Mouse (Mus musculus): ENCODE data around the gene Rnf2. TPM values are rescaled to one million over a fixed set of nuclear protein-coding genes. Genes with fewer than 3 reads are reported as not detected.
A peak's percentile ranks its signal among the peaks of the same experiment; 100 is the strongest.

Gene Rnf2
- polyA plus RNA-seq, 1 experiment from 2014 or later, result 124 TPM

DNA sequence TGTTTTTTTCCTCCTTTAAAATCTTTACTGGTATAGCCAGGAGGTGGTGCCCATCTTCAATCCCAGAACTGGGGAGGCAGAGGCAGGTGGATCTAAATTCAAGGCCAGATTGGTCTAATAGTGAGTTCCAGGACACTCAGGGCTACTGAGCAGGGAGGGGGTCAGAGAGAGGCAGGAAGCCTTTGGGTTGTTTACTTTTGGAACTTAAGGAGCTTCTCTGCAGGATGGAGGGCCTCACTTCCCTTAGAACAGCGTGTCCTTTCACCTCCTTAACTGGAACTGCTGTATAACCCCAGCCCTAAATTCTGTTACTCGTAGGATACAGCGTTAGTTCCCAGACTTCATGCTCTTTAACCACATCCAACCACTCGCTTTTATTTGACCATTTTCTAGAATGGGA is 10.1 kb upstream of the Rnf2 start:
- Histone ChIP-seq H3K36me3 (no peaks in the 10 kb centered on the region), H3K9me3 (no peaks in the 10 kb centered on the region), H3K9ac (replicated peaks) (no peak overlapping the region), H3K27ac (no peak overlapping the region), H3K4me2 (no peak overlapping the region), H3K4me3 (replicated peaks) (no peak overlapping the region), H3K4me1 (replicated peaks) (no peaks in the 10 kb centered on the region), H3K27me3 (no peaks in the 10 kb centered on the region)
- 57% methylated on average over 4 of the region's 4 CpGs for WGBS
- no peak for ATAC-seq (ENCODE audit: insufficient number of reproducible peaks, insufficient read depth, low FRiP score, low TSS enrichment, low read depth)

DNA sequence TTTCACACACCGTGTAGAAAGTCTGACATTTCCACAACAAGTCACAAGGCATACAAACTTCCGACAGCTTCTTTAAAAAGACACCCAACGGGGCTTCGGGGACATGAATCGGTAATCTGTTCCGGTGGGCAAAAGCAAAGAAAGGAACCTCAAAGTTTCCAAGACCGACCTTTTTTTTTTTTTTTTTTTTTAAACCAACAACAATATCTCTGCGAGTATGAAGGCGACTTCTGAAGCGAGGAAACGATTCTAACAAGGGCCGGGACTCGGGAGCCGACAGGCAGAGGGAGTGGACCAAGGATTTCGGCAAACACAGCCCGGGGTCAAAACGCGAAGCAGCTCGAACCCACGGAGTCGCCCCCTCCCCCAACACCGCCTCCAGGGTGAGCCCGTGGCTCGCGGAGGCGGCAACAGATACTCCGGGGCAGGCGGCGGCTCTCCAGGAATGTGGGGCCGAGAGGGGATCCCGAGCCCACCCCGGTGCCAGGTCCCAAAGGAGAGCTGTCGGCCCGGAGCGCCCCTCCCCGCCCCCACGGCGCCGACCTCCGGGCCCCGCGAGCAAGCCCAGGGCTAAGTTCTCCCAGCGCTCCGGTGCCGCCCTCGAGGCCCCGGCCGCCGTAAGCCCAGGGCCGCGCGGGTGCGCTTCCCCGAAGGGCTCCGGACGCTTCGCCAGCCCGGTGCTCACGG is 797 bp downstream of the Rnf2 start:
- Histone ChIP-seq H3K9ac (replicated peaks) (peak overlapping the region; percentile 99), H3K27me3 (no peaks in the 10 kb centered on the region), H3K4me3 (replicated peaks) (peak overlapping the region; percentile 95), H3K4me2 (peak overlapping the region; percentile 57), H3K9me3 (no peaks in the 10 kb centered on the region), H3K36me3 (no peaks in the 10 kb centered on the region), H3K4me1 (replicated peaks) (peaks cover 20% of the 10 kb centered on the region), H3K27ac (peak overlapping the region; percentile 99)
- under 1% methylated on average over 54 of the region's 59 CpGs for WGBS
- ATAC-seq (ENCODE audit: insufficient number of reproducible peaks, insufficient read depth, low FRiP score, low TSS enrichment, low read depth), result peak; percentile 39

DNA sequence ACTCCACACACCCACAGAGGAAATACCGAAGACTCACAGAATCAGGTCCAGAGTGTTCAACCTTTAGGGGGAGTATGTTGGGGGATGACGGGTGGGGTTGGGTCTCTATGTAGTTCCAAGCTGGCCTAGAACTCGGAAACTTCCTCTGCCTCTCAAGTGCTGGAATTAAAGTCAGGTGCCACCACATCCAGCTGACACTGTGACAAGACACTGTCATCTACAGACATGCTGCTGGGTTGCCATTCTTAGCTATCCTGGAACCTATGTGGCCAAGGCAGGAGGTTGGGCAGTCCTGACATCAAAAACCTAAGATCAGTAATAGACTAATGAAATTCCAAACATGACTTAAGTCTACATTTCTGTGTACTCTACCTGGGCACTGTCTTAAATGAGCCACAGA is 2.4 kb downstream of the Rnf2 start:
- no peak overlapping the region for H3K4me3 ChIP-seq (replicated peaks)
- H3K27ac ChIP-seq, result no peak overlapping the region
- H3K36me3 ChIP-seq, result no peaks in the 10 kb centered on the region
- no peak for ATAC-seq (ENCODE audit: insufficient number of reproducible peaks, insufficient read depth, low FRiP score, low TSS enrichment, low read depth)
- no peak overlapping the region for H3K9ac ChIP-seq (replicated peaks)
- 0 out of 2 replicates have a peak overlapping the region, but pooled peaks have one; percentile 57 for H3K4me2 ChIP-seq
- WGBS, result 81% methylated on average over 3 of the region's 3 CpGs
- peaks cover 24% of the 10 kb centered on the region for H3K4me1 ChIP-seq (replicated peaks)
- H3K9me3 ChIP-seq, result no peaks in the 10 kb centered on the region
- no peaks in the 10 kb centered on the region for H3K27me3 ChIP-seq

DNA sequence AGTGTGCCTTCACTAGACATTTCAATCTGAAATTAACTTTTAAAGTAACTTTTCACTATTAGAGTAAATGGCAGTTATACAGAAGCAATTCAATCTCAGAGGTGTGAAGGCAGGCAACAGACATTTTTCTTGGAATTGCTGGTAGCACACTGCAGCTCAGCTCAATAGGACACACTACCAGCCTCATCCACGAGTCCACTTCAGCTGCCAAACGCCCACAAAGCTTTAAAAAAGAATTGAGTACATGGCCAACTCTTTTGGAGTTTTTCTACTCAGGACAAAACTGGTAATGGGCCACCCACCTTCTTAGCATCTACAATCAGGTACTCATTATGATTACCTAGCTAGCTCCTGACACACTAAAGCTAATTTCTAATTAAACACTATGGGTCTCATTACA is 2.8 kb downstream of the Rnf2 start:
- Histone ChIP-seq H3K9ac (replicated peaks) (no peak overlapping the region), H3K27ac (no peak overlapping the region), H3K27me3 (no peaks in the 10 kb centered on the region), H3K9me3 (no peaks in the 10 kb centered on the region), H3K4me2 (no peak overlapping the region), H3K4me3 (replicated peaks) (no peak overlapping the region), H3K4me1 (replicated peaks) (peaks cover 28% of the 10 kb centered on the region), H3K36me3 (no peaks in the 10 kb centered on the region)
- ATAC-seq (ENCODE audit: insufficient number of reproducible peaks, insufficient read depth, low FRiP score, low TSS enrichment, low read depth), result no peak
- WGBS, result 83% methylated on average over 2 of the region's 2 CpGs

DNA sequence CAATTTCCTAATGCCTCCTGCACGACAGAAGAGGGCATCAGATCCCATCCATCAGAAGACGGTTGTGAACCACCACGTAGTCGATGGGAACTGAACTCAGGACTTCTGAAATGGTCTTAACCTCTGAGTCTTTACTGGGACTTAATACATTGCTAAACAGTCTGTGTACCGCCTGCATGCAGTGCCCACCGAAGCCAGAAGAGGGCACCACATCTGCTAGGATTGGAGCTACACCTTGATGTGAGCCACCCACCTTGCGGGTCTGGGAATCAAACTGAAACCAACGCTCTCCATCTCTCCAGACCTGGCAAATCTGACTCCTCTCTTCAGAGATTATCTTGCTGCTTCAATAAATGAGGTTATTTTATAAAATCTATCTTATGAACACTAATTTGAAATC is 3.7 kb downstream of the Rnf2 start:
- peaks cover 28% of the 10 kb centered on the region for H3K4me1 ChIP-seq (replicated peaks)
- no peak overlapping the region for H3K4me3 ChIP-seq (replicated peaks)
- H3K36me3 ChIP-seq, result no peaks in the 10 kb centered on the region
- no peak overlapping the region for H3K27ac ChIP-seq
- no peak overlapping the region for H3K4me2 ChIP-seq
- WGBS, result 88% methylated on average over 8 of the region's 8 CpGs
- no peak overlapping the region for H3K9ac ChIP-seq (replicated peaks)
- no peaks in the 10 kb centered on the region for H3K9me3 ChIP-seq
- no peak for ATAC-seq (ENCODE audit: insufficient number of reproducible peaks, insufficient read depth, low FRiP score, low TSS enrichment, low read depth)
- H3K27me3 ChIP-seq, result no peaks in the 10 kb centered on the region

DNA sequence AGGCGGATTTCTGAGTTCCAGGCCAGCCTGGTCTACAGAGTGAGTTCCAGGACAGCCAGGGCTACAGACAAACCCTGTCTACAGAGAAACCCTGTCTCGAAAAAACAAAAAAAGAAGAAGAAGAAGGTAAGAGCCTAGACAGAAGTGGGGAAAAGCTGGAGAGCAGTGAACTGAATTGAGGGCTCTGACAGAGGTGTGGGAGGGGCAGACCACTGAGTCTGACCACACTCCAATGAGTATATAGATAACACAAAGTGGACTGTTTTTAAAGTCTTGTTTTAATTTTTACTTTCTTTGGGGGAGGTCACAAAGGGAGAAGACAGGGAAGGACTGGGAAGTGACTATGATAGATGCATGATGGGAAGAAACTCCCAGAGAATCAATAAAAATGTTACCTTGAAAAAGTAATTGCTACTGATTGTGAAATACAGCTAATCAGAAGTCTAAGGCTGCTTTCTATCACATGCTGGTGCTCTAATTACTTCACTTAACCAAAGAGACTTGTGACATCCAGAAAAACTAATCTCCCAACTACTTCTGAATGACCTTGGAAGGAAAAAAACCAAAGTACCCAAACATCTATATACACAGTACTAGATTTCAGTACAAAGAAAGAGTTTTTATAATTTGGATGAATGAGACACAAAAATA is 5.0 kb downstream of the Rnf2 start:
- H3K4me2 ChIP-seq, result no peak overlapping the region
- H3K27ac ChIP-seq, result no peak overlapping the region
- no peak overlapping the region for H3K4me3 ChIP-seq (replicated peaks)
- H3K4me1 ChIP-seq (replicated peaks), result peaks cover 31% of the 10 kb centered on the region
- WGBS, result 94% methylated on average over 2 of the region's 2 CpGs
- ATAC-seq (ENCODE audit: insufficient number of reproducible peaks, insufficient read depth, low FRiP score, low TSS enrichment, low read depth), result no peak
- no peaks in the 10 kb centered on the region for H3K9me3 ChIP-seq
- H3K27me3 ChIP-seq, result no peaks in the 10 kb centered on the region
- H3K9ac ChIP-seq (replicated peaks), result no peak overlapping the region
- H3K36me3 ChIP-seq, result no peaks in the 10 kb centered on the region

DNA sequence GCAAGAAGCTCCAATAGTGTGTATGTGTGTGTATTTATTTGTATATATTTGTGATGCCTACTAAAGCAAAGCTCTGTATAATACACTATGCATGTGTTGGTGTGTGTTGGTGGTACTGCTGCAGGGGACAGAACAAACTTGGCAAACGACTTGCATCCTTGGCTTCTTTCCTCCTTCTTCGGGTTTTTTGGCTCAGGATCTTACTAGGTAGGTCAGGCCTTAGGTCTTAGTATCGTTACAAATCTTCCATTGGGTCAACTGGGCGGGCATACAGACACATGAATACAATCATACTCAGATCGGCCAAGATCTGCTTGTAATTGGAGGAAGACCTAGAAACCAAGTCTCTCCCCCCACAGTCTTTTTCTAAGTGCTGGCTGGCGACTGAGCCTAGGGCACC is 6.0 kb downstream of the Rnf2 start:
- H3K4me1 ChIP-seq (replicated peaks), result peaks cover 31% of the 10 kb centered on the region
- no peaks in the 10 kb centered on the region for H3K36me3 ChIP-seq
- H3K4me3 ChIP-seq (replicated peaks), result no peak overlapping the region
- H3K27me3 ChIP-seq, result no peaks in the 10 kb centered on the region
- no peak for ATAC-seq (ENCODE audit: insufficient number of reproducible peaks, insufficient read depth, low FRiP score, low TSS enrichment, low read depth)
- H3K9me3 ChIP-seq, result no peaks in the 10 kb centered on the region
- no peak overlapping the region for H3K27ac ChIP-seq
- WGBS, result 82% methylated on average over 6 of the region's 6 CpGs
- H3K9ac ChIP-seq (replicated peaks), result no peak overlapping the region
- no peak overlapping the region for H3K4me2 ChIP-seq

DNA sequence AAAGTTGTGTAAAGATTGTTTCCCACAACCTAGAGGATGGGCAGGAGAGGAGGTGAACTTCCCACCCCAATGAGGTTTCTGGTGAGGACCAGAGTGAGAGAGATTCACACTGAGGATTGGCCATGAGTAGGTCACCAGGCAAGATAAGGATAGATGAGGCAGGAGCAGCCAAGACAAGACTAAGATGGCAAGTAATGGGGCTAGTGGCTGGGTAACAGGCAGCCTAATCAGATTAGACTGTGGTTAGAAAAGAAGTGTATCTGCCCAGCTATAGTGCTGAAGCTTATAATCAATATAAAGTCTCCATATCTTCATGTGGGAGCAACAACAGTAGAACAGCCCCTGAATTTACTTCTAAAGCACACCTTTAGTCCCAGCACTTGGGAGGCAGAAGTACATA is 6.9 kb downstream of the Rnf2 start:
- no peaks in the 10 kb centered on the region for H3K36me3 ChIP-seq
- H3K27ac ChIP-seq, result no peak overlapping the region
- H3K9me3 ChIP-seq, result no peaks in the 10 kb centered on the region
- H3K4me1 ChIP-seq (replicated peaks), result peaks cover 30% of the 10 kb centered on the region
- no peak overlapping the region for H3K4me2 ChIP-seq
- ATAC-seq (ENCODE audit: insufficient number of reproducible peaks, insufficient read depth, low FRiP score, low TSS enrichment, low read depth), result no peak
- H3K27me3 ChIP-seq, result no peaks in the 10 kb centered on the region
- no peak overlapping the region for H3K9ac ChIP-seq (replicated peaks)
- no peak overlapping the region for H3K4me3 ChIP-seq (replicated peaks)

DNA sequence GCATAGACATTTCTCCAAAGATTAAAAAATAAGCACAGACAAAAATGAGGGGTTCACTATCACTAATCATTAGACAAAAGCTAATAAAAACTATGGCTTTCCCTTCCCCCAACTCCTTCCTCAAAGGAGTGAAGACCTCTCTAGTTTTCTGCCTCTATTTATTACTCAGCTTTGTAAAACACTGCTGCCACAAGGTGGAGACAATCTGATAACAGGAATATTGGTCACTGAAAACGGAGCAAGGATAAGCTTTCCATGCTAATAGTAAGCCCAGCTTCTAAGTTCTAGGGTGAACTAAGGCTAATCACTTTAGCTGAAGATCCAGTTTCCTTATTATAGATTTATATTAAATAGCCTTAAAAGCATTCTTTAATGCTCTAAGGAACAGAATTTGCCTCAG is 8.3 kb downstream of the Rnf2 start:
- H3K4me2 ChIP-seq, result no peak overlapping the region
- 50% methylated on average over 1 of the region's 1 CpGs for WGBS
- no peak overlapping the region for H3K4me3 ChIP-seq (replicated peaks)

DNA sequence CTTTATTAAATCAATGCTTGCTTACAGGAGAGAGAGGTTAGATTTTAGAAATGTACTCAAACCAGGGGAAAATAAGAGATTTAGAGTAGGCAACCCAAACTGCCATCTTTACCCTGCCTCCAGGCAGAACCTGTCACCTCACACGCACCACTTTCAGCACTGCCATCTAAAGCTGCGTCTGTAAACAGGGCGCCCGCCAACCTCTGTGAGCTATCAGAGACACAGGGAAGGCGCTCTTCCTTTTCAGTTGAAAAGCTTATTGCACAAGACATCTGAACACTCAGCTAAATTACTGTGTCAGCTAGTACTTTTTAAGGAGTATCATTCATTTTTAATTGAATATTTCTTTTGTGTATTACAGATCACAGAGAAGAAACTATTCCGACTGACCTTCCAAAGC is 10.9 kb downstream of the Rnf2 start:
- Histone ChIP-seq H3K4me3 (replicated peaks) (no peak overlapping the region), H3K27me3 (no peaks in the 10 kb centered on the region), H3K4me1 (replicated peaks) (peaks cover 9% of the 10 kb centered on the region; the same call in 1 of the 2 replicates), H3K4me2 (no peak overlapping the region), H3K36me3 (no peaks in the 10 kb centered on the region), H3K27ac (no peak overlapping the region), H3K9ac (replicated peaks) (no peak overlapping the region), H3K9me3 (no peaks in the 10 kb centered on the region)
- WGBS, result 94% methylated on average over 6 of the region's 6 CpGs
- ATAC-seq (ENCODE audit: insufficient number of reproducible peaks, insufficient read depth, low FRiP score, low TSS enrichment, low read depth), result no peak

More for the DNA sequence above, 8.3 kb downstream of the Rnf2 start:
- Histone ChIP-seq H3K27ac (no peak overlapping the region), H3K9me3 (no peaks in the 10 kb centered on the region), H3K27me3 (no peaks in the 10 kb centered on the region), H3K36me3 (no peaks in the 10 kb centered on the region), H3K9ac (replicated peaks) (no peak overlapping the region), H3K4me1 (replicated peaks) (peaks cover 20% of the 10 kb centered on the region; the same call in 1 of the 2 replicates)
- no peak for ATAC-seq (ENCODE audit: insufficient number of reproducible peaks, insufficient read depth, low FRiP score, low TSS enrichment, low read depth)

DNA sequence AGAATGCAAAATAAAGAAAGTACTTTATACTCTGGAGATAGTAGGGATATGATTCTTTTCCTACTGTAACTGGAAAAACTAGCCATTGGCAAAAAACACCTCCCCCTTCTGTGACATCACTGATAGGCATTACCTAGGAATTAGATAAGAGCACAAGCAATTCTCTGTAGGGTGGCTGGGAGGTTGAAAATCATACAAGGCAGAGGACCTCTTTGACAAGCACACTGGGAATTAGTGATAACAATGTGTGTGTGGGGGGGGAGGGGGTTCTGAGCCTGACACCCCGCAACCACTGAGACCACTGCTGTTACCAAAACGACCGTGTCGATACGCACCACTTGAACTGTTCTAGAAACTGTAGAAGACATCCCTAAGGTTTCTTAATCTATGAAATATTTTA is 16.0 kb downstream of the Rnf2 start:
- Histone ChIP-seq H3K9ac (replicated peaks) (no peak overlapping the region), H3K9me3 (no peaks in the 10 kb centered on the region), H3K4me1 (replicated peaks) (no peaks in the 10 kb centered on the region), H3K4me2 (no peak overlapping the region), H3K4me3 (replicated peaks) (no peak overlapping the region), H3K27me3 (no peaks in the 10 kb centered on the region), H3K27ac (no peak overlapping the region), H3K36me3 (peaks cover 29% of the 10 kb centered on the region)
- ATAC-seq (ENCODE audit: insufficient number of reproducible peaks, insufficient read depth, low FRiP score, low TSS enrichment, low read depth), result no peak
- 90% methylated on average over 5 of the region's 5 CpGs for WGBS

DNA sequence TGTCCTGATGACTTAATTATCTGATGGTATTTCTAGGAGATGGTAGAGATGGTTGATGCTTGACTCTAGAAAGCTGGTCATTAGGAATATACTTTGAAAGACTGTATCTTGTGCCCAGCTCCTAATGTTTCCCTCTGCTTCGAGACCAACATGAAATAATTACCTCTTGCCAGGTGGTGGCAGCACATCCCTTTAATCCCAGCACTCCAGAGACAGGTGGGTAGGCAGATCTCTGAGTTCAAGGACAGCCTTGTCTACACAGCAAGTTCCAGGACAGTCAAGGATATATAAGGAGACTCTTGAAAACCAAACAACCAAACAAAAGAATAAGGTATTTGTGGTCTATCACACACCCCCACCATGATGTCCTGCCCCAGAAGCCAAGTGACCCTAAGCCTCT is 17.2 kb downstream of the Rnf2 start:
- peaks cover 35% of the 10 kb centered on the region for H3K36me3 ChIP-seq
- H3K9ac ChIP-seq (replicated peaks), result no peak overlapping the region
- no peak overlapping the region for H3K4me3 ChIP-seq (replicated peaks)
- no peak overlapping the region for H3K27ac ChIP-seq
- no peak for ATAC-seq (ENCODE audit: insufficient number of reproducible peaks, insufficient read depth, low FRiP score, low TSS enrichment, low read depth)
- no peaks in the 10 kb centered on the region for H3K27me3 ChIP-seq
- WGBS, result 72% methylated on average over 1 of the region's 1 CpGs
- no peak overlapping the region for H3K4me2 ChIP-seq
- H3K4me1 ChIP-seq (replicated peaks), result no peaks in the 10 kb centered on the region
- no peaks in the 10 kb centered on the region for H3K9me3 ChIP-seq
